Mouse (Mus musculus) gastrocnemius, postnatal 4 days (tissue): ENCODE measurements around the gene Smarca2. TPM values are rescaled to one million over a fixed set of nuclear protein-coding genes. Genes with fewer than 3 reads are reported as not detected.
"Not testable (repeated sequence)": the region's sequence is repeated elsewhere in the genome, so short reads cannot be mapped to it uniquely, and the experiment has no call there.

Experiments used
- DNase-seq, 2 experiments: peaks; one replicate each; pipeline ENCODE4 v3.0.0; 2021 to 2022; ENCODE audit warnings: low spot score in 2 of 2, mixed read lengths in 2 of 2
- total RNA-seq, 2 experiments: library from RNA; stranded (reverse); gene quantifications; 2 replicates each; pipeline ENCODE4 v1.2.3; 2021

Smarca2 gene
- total RNA-seq, 2 experiments from 2014 or later = 63.8 to 75.7 TPM

DNA sequence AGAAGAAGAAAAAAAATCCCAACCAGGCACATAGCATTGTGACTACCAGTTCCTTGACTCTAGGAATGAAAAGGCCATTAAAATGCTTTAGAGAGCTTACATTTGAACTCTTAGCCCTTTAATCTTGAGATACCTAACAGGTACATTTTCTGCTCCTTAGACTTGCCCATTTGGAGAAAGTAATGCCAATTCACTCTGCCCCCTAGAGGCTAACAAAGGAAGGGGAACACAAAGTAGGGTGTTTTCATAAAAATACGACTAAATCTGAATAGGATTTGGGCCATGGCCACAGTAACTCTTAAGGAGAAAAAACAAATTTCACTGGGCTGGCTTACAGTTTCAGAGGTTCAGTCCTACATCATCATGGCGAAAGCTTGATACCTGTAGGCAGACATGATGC is 77.9 kb downstream of the Smarca2 start:
- no peak for DNase-seq

DNA sequence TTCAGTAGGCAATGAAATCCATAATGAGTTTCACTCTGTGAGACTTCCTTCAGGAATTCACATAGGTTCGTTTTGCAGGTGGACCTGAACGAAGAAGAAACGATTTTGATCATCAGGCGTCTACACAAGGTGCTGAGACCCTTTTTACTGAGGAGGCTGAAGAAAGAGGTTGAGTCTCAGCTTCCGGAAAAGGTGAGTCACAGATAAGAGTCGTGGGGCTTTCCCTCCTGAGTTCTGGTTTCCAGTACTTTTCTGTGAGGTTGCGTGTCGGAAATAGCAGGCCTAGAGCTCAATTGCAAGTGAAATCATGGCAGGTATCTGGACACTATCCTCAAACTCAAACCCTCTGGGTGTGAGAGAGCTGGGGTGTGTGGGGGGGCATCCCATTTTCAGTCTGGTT is 78.9 kb downstream of the Smarca2 start:
- no peak for DNase-seq

DNA sequence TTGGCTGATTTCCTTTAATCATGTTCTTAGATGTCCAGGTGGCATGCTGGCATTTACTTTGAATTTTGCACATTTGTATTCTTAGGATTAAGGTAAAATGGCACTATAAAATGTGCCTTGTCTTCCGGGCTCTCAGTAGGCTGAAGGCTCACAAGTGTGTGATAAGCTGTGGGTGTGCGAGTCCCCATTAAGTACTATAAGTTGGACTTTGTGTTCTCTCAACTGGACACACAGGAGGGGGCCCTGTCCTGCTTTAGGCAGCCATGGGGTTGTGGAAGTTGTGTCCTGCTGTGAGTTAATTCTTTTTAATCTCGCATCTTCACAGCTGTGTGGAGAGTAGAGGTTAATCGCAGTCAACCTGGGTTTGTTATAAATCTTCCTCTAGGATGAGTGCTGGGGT is 85.7 kb downstream of the Smarca2 start:
- DNase-seq = no peak

DNA sequence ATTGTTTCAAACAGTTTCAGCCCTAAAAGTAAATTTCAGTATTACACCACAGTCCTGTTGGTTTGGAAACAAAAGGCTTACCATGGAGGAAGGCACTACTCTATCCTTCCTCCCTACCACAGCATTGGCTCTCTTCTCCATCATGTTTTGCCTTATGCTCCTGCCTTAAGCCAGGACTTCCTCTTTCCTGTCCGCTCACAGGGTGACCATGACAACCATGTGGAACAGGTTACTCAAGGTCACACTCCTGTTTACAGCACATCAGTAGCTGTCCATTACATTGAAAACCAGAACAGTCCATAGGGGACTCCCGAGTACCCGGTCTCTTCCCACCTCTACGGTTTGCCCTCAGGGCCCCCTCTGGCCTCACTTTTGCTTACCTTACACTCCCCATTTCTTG is 92.3 kb downstream of the Smarca2 start:
- DNase-seq = no peak

DNA sequence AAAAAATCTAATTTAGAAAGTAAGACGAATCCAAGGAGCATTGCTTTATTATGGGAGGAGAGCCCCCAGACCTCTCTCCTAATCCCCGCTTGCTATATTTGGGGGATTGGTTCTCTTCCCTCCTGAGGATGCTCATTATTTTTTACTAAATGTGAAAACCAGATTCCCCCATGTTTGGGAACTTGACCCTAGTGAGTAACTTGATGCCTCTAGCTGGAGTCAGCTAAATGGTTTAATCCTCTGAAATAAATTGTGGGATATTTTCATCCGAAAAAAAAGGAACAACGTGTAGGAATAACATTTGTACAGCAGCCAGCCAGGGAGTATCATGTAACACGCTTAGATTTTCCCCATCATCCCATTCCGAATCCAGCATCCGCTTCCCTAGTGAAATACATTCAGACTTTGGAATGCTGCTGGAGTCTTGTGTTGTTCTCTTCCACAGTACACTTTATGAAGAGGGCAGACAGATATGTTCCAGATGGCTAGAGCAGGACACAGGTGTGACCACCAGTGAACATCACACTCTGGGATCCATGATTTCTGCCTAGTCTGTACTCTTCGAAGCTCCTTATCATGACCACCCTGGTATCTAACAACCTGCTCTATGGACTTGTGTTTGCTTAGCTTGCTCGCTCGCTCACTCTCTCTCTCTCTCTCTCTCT is 99.8 kb downstream of the Smarca2 start:
- DNase-seq = no peak

DNA sequence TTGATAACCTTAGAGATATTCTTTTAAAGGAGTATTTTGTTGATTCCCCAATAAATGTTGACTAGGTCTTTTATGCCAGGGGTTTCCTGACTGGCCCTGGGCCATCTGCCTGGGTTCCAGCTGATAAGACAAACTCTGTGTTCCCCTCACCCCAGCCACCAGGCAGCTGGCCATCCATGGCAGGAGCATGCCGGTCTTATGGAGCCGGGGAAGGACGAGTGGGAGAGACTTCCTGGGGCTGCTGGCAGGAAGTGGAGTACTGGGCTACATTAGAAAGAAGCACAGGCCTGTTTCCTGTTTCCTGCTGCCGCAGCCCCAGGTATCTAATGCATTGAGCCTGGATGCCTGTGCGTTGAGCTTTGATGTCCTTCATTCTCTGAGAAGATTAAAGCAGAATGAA is 102.1 kb downstream of the Smarca2 start:
- DNase-seq = no peak

DNA sequence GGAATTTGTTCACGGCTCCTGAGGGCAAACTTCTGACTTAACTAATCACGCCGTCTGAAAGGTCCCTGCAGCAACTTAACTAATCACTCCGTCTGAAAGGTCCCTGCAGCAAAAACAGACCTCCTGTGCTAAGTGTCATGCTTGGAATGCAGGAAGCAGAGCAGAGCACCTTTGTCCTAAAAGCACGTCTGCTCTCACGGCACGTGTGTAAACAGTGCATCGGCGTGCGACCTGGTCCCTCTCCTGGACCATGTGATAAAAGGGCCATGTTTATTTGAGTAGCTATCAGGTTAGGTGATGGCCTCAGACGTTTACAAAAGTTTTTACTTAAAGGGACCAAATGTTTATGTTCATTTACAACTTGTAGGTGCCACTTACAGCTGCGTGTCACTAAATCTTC is 104.2 kb downstream of the Smarca2 start:
- no peak for DNase-seq

DNA sequence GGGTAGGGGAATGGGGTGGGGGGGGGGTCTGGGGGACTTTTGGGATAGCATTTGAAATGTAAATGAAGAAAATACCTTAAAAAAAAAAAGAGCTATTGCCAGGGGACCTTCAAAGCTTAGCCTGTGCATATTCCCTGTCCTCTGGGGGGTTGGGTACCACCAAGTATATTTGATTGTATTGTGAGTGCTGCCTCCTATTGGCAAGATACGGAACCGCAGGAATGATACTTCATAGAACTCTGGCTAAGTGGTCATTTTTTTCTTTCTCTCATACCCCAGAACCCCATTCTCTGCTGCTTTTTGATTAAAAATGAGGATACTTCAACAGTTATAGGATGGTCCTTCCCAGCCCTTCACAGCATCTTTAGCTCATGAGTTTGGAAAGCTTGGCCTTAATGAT is 106.4 kb downstream of the Smarca2 start:
- no peak for DNase-seq

DNA sequence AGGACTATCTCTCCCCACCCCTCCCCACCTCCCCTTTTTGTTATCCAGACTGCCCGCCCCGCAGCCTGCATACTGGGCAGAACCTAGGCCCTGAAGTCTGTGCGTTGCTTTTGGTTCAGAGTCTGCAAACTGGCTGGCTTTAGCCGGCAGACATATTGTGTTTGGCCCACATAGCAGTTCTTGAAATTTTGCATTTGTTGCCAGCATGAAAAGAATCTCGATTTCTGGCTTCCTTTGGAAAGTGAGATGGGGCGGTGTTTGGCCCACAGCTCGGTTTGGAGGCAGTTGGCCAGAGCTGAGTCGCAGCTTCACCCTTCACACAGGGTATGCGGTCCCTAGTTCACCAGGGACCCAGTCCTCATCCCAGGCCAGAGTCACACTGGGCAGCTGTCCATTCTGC is 111.4 kb downstream of the Smarca2 start:
- DNase-seq = peak in 1 of 2 experiments; percentile 52

DNA sequence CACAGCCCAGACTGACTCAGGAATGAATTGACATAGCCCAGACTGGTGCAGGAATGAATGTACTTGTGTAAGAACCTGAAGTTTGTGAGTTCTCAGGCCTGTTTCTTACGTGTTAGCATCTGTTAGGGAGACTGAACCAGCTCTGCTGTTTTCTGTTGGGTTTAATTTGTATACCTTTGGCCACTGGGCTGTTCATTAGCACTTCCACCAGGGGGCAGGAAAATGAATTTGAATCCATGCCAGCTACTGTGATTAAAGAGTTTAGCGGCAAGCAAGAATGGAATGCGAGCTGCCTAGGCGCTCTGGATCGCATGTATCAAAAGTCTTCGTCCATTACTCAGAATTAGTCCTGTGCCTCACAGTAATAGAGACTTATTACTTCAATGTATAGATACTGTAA is 113.4 kb downstream of the Smarca2 start:
- peak in 1 of 2 experiments; percentile 47 for DNase-seq

DNA sequence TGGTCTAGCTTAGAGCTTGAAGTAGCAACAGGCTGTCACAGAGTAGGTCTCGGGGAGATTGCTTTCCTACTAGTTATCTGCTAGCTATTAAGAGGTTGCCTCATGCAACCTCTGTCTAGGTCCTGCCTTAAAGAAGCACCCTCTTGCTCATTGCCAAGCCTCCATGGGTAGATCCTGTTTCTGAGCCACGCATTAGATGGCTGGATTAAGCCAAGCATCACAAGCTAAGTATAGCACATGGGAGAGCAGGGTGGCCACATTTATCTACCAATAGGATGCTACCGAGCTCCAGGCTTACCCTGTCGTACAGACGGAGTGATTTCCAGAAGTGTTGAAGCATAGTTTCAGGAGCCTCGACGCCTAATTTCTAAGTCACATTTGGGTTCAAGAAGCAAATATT is 114.3 kb downstream of the Smarca2 start:
- no peak for DNase-seq

DNA sequence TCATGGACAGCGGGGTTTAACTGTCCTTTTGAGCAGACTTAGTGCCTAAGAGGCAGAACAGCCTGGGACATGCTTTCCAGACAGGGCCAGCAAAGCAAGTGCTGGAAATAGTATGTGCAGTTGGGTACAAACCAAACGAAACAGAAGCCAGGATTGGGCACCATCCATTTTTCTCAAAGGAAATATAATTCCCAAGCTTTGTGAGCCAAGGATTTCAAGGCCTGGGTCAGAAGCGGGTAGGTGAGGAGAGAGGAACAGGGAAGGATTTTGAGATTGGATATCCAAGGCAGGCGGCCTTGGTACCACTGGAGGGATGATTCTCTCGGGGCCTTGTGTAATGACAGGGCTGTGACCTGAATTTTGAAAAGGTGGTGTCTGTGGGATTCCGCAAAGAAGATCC is 116.9 kb downstream of the Smarca2 start:
- DNase-seq = no peak

DNA sequence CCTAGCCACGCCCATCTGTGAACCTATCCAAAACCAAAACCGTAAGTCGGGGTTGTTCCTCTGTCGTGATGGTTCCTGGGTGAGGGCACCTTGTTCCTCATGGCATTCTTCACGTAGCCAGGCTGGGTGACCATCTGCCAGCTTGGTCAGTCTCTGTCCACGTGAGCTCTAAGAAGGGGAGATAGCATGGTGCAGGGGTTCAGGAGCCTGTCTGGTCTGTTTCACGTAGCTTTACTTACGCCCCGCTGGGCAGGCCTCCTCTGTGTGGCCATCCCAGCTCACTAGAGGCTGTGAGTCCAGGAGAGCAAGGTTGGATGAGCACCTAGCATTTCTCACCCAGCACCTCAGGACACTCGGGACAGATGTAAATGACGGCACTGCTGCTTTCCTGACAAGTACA is 119.0 kb downstream of the Smarca2 start:
- no peak for DNase-seq

DNA sequence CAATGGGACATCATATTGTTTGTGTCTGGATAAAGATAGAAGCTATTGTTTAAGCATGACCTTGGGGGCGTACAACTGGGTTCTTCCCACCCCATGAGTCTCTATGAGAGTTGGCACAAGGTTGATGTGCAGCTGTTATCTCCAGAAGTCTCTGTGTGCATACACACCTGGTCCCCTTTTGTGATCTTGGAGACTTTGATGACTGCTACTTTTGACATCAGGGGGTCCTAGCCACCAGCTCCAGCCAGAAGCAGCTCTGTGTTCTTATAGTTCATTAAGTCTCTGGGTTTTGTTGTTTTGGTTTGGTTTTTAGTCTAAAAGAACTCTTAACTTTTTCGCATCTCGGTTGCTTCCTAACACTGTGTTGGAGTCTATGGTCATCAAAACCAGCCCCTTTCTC is 119.8 kb downstream of the Smarca2 start:
- DNase-seq = no peak

DNA sequence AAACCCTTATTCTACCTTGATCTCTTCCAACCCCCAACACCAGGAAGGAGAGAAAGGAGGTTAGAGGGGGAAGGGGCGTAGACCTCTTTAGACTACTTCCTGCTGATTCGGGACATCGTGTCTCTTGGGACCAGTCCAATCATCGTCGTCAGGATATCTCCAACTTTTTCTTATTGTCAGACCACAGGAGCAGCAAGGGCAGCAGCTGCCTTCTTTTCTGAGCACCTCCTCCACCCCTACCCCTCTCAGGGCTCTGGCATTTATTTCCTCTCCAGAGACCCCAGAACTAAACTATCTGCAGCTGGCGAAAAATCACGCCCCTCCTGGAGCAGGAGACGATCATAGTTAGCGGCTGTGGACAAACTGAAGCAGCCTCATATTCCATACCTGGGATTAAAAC is 122.9 kb downstream of the Smarca2 start:
- DNase-seq = no peak

DNA sequence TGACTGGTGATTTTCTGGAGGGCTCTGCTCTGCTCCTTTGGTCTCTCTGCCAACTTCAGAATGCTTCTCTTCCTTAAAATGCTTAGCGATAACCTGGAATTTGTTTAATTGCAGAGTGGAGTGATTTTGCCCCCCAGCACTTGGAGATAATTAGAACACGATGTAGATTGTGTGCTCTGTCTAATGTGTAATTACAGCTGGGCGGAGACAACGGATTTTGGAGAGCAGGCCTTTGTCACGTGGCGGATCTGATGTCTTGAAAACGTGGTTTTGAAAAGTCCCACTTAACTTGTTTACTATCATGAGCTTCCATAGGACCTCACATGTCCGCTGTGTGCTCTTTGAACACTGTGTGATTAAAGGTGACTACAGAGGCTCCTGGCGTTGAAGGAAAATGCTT is 125.6 kb downstream of the Smarca2 start:
- DNase-seq = no peak

DNA sequence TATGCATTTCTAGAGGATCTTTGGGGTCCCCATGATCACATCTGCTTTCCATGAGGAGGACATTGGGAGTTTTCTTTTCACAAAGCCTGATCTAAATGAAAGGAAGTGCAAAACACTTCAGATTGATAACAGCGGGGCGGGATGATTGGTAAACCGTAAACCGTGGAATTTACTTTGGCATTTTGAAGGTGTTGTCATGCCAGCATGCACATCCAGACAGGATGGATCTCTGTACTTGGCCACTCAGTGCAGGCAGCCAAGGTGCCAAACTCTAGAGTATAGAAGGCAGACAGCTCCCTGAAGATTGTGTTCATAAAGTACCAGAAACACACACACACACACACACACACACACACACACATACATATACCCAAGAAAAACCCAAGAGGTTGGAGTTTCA is 126.3 kb downstream of the Smarca2 start:
- DNase-seq = no peak

DNA sequence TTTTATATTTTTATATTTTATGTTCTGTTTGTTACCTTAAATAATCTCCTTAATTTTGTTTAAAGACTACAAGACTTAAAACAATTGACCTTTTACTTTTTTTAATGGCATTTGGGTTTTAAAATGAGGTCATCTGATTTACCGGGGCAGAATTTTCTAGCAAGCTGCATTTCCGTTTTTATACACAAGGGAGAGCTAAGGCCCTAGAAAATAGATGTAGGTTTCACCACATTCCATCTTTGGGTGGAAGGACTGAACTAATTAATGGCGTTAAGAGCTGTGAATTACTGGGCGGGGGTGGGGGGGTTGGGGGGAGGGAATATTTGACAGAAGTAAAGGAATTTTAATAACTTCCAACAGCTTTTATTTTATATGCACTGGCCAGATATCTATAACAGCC is 127.0 kb downstream of the Smarca2 start:
- DNase-seq = no peak

DNA sequence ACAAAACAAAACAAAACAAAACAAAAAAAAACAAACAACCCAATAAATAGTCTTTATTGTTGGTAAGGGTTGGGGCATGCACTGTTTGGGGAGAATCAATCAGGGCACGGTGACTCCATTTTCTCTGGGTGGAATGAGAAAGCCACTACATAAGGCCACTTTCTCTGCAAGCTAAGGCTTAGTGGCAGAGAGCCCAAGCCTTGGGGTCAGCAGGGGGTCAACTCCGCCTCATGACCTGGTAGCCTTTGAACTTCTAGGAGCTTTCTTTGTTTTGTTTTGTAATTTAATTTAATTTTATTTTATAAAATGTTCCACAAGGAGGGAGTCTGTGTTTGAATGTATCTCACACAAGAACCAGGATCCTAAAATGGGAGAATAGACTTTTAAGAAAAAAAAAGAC is 128.2 kb downstream of the Smarca2 start:
- DNase-seq = no peak

DNA sequence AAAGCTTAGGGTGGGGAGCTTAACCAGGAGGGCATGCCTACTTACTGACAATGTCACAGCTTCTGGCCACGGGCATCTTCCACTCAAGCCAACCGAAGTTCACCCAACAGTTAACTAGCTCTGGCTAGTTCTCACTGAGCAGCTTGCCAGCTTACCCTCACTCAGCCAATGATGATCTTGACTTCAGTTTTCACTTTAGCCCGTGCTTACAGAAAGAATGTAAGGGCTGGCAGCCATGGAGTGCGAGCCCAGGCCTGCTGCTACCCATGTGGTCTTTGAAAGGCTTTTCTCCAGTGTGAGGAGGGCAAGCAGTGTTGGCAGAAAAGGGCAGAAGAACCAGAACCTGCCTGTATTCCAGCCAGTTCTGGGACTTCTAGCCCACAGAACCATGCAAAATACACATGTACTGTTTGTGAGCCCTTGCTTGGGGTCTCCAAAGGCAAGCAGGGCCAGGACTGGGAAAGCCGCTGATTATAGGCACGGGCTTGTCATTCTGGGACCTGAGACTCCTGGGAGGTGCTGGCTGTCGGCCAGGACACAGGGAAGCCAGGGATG is 128.8 kb downstream of the Smarca2 start:
- DNase-seq = peak in 1 of 2 experiments; percentile 37

DNA sequence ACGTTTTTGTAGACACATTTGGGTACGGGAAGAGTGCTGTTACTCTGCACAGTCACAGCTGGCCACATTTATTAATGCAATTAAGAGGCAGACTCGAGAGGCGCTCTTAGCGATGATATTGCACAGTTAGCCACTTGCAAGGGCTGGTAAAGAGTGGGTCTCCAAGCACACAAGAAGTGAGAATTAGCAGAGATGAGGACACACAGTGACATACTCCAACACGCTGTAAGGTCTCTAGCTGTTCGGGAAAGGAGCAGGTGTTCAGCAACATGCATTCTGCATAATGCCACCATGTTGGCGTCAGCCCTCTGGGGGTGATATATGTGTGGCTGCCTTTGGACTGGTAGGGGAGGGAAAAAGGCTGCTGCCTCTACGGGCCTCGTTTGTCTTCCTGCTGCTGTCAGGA is 129.9 kb downstream of the Smarca2 start:
- DNase-seq = no peak

DNA sequence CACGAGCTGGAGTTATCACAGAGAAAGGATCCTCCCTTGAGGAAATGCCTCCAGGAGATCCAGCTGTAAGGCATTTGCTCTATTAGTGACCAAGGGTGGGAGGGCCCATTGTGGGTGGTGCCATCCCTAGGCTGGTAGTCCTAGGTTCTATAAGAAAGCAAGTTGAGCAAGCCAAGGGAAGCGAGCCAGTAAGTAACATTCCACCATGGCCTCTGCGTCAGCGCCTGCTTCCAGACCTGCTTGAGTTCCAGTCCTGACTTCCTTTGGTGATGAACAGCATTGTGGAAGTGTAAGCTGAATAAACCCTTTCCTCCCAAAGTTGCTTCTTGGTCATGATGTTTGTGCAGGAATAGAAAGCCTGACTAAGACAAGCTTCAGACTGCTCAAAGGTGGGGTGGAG is 140.2 kb downstream of the Smarca2 start:
- DNase-seq = not testable (repeated sequence)

DNA sequence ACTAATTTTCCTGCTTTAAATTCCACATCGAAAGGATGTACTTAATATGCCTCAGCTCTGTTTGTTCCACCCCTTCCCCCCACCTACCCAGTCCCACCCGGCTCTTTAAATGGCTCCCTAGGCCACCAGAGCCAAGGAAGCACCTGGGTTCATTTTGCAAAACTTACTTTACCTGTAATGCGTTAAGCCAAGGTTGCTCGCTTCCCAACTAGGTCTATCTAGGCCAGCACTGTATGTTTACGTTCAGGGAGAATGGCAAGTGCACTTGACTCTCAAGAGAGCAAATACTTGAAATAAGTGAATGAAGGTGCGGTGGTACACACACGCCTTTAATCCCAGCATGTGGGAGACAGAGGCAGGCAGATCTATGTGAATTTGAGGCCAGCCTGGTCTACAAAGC is 140.7 kb downstream of the Smarca2 start:
- no peak for DNase-seq
